Mouse (Mus musculus) heart, postnatal 36 days (tissue): ENCODE data around the gene Ttc8. TPM values are rescaled to one million over a fixed set of nuclear protein-coding genes. Genes with fewer than 3 reads are reported as not detected.
"Not testable (repeated sequence)": the region's sequence is repeated elsewhere in the genome, so short reads cannot be mapped to it uniquely, and the experiment has no call there.

Experiments
- DNase-seq, 2 experiments: peaks; one replicate each; pipeline ENCODE4 v3.0.0; 2021 to 2022
- intact Hi-C: fragments of 180-260 bp; cut with DNase I; formaldehyde crosslinking; loops from one replicate; pipeline ENCODE4 v1.15.1; 2025
- total RNA-seq, 2 experiments: library from RNA; stranded (reverse); gene quantifications; 2 replicates each; pipeline ENCODE4 v1.2.3; 2021

The Ttc8 gene
- total RNA-seq = 1 to 10 TPM; 5.4 TPM

DNA sequence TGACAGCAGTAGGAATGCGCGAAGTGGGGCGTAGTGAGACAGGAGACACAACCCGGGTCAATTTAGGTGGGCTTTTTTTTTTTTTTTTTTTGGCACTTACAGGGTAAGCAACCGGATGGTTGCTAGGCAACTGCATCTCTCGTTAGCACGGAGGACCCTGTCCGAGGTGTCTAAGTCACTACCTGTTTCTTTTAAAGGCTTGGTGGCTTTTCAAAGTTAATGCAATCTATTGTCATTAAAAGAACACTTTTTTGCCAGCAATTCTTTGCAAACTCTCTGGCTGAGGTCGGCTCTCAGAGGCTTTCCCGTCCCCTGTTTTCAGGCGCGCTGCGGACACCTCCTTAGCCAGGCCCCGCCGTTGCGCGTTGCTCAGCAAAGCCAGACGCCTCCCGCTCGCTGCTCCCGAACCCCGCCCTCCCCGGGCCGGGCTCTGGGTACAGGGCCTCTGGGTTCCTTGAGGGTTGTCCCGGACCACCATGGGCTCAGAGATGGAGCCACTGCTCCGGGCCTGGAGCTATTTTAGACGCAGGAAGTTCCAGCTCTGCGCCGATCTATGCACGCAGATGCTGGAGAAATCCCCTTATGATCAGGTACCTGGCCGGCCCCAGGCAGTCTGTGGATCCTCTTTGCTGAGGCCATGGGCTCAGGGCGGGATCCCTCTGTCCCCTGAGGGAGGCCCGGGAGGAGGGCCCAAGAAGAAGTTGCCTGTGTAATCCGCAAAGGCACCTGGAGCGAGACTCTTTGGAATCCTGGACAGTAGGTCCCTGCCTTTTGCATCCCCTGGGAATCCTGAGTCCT is at the start of gene Ttc8:
Gene Ttc8, plus strand, starts transcription at position 381 of the 798 bp plus-strand sequence.
- peak; percentile 83 to 88 for DNase-seq
- intact Hi-C loops = no loop called here

DNA sequence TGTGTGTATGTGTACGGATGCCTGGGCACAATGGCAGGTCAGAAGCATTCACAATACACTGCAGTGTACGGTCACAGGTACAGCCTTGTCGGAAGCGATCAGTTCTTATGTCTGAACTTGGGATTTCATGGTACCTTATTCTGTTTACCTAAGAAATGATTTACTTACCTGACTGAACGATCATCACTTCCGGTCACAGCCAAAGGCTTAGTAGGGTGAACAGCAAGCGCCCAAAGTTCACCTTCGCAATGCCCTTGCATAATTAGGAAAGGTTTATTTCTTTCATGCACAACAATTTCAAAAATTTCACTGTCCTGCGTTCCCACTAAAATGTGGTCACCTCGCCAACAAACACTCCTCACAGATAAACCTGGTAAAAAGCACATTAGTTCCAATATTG is 47.5 kb upstream of the Ttc8 start:
- intact Hi-C loops = no loop called here
- DNase-seq = no peak

DNA sequence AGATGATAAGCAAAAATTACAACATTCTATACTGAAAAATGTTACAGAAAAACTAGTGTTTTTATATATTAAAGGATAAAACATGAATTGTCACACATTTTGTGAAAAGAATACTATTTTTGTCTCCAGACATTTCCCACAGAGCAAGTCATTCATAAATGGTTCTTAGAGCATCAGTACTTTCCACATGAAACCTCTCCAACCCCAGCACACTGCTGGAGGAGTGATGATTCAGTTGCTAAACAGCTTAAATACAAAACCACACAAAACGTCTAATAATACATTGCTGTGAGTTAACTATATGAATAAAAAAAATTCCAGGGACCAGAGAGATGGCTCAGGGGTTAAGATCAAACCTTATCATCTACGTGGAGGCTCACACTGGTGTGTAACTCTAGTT is 45.2 kb upstream of the Ttc8 start:
- intact Hi-C loops = no loop called here
- no peak for DNase-seq

DNA sequence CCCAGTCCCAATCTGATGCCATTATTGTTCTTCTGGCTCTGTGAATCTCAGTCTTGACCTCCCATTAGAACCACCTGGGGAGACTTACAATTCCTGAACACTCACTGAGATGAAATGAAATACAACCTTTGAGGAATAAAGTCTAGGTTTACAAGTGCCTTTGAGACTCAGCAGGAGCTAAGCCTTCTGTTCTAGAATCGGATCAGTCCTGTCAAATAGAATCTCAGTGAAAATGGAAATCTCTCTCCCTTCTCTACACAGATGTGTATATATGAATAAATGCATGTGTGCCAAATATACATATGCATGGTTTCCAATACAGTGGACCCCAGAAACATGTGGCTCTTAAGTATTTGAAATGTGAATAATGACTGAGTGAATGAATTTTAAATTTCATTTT is 41.7 kb upstream of the Ttc8 start:
- intact Hi-C loops = no loop called here
- DNase-seq = no peak

DNA sequence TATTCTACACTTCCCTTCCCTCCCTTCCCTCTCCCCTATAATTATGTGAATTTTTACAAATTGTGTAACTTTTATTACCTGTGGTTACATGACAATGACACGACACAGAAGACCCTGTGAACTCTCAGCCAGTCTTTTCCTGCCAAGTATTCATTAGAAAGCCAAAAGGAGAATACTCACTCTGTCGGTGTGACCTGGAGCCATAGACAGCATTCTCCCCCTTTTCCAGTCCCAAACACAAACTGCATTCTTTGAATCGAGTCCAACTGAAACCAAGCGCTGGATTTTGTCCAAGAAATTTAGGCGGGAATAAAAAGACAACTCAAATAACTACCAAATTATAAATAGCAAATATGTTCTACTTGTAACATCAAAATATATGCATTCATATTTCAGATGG is 38.6 kb upstream of the Ttc8 start:
- intact Hi-C loops = no loop called here
- DNase-seq = no peak

DNA sequence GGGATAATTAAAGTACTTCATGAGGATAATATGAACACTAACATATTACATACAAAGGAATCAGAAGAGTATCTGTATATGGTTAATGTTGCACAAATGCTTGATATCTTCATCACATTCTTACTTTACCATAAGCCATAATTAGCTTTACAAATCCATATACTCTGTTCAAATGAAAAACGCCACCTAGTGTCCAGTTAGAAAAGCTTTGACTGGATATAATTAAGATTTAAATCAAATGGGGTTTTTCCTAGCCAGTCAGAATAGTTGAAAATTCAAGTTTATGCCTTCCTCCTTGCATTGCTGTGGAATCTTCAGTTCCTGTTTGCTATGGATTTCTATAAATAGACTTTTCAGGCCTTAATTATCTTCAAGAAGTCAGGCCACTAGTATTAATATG is 35.9 kb upstream of the Ttc8 start:
- DNase-seq = no peak
- intact Hi-C loops = loop anchor here (2.0 kb wide), 1 partner anchor 210 kb away; no protein-coding TSS in a partner anchor

DNA sequence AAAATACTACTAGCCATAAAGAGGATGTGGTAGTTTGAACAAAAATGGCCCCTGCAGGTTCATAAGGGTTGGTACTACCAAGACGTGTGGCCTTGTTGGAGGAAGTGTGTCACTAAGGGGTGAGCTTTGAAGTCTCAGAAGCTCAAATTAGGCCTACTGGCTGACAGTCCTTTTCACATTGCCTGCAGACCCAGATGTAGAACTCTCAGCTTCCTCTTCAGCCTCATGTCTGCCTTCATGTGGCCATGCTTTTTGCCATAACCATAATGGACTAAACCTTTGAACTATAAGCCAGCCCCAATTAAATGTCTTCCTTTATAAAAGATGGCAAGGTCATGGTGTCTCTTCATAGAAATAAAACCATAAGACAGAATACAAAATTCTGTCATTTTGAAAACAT is 23.6 kb upstream of the Ttc8 start:
- intact Hi-C loops = no loop called here
- no peak for DNase-seq

DNA sequence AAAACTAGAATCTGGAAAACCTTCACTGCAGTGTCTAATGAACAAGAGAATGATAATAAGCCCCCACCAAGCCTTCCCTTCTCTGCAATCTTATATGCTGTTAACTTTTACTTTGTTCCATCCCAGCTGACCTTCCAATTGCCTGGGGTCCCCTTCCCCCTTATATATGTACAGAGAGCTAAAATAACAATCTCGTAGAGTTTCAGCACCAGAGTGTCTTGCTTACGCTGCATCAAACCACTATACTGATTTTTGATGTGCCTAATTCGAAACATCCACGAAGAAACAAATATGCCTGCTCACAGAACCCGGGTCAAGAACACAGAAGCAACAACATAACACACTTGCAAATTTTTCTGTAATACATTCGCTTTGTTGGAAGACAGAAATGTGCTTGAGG is 20.7 kb upstream of the Ttc8 start:
- intact Hi-C loops = no loop called here
- no peak for DNase-seq

DNA sequence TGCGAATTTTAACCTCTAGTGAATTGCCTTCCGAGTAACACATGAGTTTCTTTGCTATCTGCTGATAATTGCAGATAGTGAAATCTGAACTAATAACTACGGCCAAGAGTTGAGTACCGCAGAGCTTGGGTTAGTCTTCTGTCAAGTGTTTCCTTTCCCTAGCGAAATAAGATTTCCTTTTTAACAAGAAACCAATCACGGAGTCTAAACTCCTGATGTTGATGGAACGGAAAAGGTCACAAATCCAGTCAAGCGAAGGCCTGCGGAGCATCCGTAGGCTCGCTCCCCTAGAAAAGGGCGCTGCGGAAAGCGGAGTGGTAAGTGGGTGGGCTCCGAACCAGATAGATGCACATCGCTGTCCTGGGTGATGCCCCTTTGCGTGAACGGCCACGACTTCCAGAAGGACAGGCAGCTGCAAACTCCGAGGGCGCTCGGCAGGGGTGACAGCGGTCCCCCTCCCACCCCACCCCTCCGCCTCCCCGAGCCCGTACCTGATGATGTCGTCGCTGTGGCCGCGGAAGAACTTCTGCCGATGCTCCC is 20.0 kb upstream of the Ttc8 start:
- intact Hi-C loops = no loop called here
- peak in 1 of 2 experiments; percentile 7 for DNase-seq

DNA sequence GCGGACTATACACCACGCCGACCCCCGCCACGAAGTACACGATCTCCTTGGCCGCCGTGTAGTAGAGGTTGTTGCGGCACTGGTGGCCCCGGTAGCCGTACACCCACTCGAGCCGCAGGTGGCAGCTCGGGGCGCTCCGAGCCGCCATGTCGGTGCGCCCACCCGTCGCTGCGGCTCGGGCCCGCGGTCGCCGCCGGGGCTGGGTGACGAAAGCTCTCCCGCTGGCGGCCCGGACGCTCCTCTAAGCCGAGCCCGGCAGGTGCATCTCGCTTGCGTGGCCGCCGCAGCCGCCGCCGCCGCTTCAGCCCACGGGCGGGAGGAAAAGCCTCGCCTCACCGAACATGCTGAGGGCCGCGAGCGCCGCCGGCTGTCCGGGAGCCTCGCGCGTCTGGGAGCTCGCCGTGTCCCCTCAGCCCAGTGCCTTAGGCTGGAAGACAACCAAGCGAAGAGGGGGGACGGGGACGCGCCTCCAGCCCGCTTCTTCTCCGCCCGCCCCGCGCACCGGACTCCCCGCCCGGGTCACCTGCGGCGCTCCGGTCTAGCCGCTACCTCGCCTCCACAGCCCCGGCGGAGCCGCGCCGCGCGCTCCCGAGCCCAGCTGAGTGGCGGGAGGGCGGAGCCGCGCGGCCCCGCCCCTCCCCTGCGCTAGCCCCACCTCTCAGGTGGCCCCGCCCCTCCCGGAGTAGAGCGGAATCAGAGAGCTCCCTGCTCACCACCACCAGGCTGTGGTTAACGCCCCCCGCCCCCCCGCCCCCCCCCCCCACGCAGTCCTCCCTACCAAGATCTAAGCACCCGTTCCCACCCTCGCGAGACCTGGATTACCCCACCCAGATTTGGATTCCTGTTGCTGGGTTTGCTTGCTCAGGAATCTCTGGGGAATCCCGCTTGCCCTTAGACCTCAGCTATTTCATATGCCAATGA is 19.2 kb upstream of the Ttc8 start, which contains the start of gene Eml5:
Gene Eml5, minus strand, starts transcription at position 604 of the 921 bp plus-strand sequence.
- peak; percentile 63 to 68 for DNase-seq
- intact Hi-C loops = no loop called here

DNA sequence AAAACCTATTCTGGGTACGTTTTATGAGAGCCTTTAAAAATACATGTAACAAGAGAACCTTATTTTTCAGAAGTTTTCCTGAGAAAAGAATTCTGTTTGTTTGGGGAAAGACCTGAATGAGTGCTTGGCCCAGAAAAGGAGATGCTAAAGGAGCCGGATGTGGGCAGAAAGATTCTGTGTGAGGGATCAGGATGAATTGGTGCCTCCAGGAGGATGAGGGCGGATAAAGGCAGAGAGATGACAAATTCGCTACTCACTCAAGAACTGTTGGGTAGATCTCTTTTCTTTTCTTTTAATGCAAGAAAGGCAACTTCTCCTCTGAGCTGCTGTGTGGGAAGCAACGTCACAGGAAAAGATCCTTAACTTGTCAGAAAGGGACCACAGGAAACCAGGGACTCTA is 14.9 kb upstream of the Ttc8 start:
- intact Hi-C loops = no loop called here
- DNase-seq = no peak

DNA sequence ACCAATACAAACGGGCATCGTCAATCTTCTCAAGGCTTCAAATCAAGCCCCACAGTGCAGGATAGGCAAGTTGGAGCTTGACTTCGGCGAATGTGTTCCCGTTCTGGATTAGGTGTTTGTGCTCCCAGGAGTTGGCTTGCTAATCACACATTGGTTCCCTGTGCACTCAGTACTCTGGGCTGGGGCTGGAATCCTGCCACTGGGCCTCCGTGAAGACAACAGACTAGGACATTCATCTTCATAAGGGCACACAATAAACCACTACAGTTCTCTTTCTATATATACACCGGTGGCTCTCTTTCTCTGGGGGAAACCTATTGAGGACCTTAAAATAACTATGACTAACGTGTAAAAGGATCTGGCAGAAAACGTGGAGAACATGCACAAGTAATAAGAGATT is 10.3 kb upstream of the Ttc8 start:
- no peak for DNase-seq

DNA sequence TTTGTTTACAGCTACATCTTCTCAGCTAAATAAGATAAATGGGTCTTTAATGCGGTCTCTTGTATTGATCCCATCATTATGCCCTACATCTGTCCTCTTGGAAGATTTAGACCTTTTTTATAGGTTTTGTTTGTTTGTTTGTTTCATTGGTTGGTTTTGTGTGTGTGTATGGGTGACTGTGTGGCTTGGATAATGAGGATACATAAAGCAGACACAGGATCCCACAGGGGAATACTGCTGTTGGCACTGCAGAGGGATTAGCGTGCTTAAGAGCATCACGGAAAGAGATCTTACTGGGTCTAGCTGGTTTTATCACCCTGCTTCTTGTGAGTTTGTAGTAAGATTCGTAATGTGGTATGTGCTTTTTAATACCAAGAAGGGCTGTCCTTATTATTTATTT is 10.8 kb downstream of the Ttc8 start:
- intact Hi-C loops = no loop called here
- no peak for DNase-seq

More for the DNA sequence above, 10.3 kb upstream of the Ttc8 start:
- intact Hi-C loops = no loop called here

DNA sequence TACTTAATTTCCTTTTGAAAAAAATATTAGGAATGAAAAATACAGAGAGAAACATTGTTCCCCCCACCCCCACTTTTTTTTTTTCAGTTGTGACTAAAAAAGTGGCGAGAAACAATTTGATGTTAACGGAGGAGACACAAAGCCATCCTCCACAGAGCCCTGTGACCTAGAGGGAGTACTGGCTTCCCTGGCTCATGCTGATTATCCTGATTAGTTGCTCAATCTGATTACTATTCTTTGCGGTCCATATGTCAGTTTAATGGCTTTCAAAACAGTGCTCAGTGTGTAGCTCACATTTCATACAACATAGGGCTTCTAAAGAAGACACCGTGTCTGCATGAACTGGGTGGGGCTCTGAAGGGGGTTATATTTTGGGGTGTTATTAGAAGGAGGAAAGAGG is 12.1 kb downstream of the Ttc8 start:
- intact Hi-C loops = no loop called here
- DNase-seq = no peak

DNA sequence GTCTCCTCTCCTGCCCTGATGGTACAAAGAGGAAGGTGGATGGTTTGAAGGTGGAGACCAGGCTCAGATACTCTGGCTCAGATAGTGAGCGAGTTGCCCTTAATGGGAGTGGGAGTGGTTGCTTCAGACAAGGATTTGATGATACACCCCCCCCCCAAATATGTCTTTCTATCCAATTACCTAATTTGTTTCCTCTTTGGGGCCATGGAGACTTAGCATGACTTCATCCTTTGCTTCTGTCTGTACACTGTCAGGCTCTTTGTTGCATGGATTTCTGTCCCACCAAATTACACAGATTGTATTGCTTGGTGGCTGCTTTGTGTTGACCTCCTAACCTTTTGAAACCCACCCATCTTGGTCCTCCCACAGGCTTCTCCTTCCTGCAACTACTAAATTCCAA is 12.5 kb downstream of the Ttc8 start:
- no peak for DNase-seq
- intact Hi-C loops = no loop called here

DNA sequence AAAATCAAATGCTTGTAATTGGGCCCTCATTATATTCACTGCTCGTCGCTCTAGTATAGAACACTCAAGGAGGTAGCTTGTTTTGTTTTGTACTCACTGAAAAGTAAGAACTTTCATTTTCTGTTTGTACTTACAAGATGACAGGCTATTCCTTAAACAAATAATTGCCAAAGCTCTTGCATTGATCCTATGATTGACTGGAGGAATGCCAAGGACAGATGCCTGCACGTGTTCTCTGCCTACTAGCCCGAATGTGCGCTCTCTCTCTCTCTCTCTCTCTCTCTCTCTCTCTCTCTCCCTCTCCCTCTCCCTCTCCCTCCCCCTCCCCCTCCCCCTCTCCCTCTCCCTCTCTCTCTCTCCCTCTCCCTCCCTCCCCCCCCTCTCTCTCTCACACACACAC is 30.9 kb downstream of the Ttc8 start:
- DNase-seq, intact Hi-C loops: not testable (repeated sequence)

DNA sequence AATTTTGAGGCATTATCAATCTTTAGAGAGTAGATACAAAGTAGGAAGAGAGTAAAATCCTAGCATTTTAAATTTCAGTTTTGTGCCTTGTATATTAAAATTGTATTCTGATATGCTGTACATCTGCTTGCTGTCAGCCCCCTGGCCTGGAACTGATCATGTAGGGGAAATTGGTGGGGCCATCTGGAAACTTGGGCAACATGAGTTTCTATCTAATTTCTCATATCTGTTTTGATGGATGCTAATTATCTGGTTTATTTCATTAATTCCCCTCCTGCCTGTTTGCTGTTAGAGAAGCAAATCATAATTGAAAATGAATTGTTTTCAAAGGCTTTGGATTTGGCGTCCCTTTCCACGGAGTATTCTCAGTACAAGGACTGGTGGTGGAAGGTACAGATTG is 36.6 kb downstream of the Ttc8 start:
- intact Hi-C loops = no loop called here
- no peak for DNase-seq

DNA sequence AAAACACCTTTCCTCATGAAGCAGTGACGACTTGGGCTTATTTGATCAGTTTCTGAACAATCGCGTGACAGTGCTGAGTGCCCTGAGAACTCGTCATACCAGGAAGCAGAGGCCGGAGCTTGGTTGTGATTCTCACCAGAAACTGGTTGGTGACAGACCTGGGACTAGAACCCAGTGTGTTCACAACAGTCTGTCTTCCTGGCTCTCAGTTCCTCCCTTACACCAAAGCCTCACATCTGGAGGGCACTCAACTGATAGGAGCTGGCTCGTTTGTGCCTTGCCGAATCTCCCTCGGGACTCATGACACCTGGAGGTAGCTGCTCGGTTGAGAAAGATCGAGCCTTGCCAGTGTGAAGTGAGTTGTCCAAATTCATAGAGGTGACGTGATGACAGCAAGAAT is 37.1 kb downstream of the Ttc8 start:
- intact Hi-C loops = no loop called here
- DNase-seq = no peak

DNA sequence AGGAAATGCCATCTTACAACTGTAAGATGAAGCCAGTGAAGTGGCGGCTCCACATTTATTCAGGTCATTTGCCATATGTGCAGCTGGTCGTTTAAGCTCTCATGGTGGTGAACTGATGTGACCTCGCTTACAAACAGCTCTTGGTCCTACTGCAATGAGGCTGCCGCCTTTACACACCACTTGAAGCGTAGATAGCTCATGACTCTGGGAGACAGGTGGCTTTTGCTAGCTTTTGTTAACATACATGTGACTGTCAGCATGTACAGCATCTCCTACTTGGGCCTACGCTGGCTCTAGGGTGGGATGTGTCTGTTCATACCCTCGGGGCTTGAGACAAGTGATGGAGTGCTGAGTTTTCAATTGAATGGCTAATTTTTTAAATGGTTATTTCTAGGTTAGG is 40.6 kb downstream of the Ttc8 start:
- intact Hi-C loops = no loop called here

DNA sequence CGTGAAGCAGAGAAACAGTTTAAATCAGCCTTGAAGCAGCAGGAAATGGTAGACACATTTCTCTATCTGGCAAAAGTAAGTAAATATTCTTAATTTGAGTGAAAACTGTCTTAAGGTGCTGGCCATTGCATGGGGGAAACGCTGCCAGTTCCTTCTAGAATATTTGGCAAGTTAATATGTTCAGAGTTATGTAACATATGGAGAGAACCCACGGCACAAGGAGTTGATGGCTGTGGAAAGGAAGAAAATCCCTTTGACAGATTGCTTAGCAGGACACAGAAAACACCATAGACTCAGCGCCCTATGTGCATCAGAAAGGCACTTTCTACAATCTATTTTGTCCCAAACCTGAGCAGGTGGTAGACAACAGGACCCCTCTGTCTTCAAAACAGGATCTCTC is 41.0 kb downstream of the Ttc8 start:
- intact Hi-C loops = no loop called here
- no peak for DNase-seq

More for the DNA sequence above, 40.6 kb downstream of the Ttc8 start:
- no peak for DNase-seq

DNA sequence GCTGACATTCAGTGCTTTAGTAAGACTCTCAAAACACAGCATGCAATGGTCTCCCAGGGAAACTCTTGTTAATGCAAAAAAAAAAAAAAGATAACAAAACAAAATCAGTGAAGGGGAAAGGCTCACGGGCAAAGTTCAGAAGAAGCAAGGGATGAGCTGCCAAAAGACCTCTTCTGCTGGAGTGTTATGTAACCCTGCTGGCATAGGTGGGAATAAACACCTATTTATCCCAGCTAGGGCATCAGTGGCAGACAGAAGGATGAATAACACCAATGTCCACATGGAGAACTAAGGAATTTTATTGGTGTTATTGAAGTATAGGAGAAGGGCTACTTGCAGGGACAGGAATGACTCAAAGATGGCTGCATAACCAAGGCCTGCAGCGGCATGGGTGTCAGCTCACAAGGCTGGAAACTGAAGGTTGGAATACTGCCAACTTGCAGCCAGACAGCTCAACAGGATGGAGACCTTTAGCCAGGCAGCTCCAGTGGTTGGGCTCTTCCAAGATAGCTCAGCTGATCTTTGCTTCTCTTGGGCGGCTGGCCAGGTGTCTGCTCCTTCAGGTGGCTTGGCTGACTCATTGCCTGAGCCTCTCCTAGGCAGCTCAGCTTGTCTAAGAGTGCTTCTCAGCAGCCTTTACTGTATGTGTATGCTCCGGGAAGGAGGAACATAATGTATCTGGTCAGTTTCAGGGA is 45.2 kb downstream of the Ttc8 start:
- intact Hi-C loops = no loop called here
- no peak for DNase-seq
